Mouse (Mus musculus) heart, adult 8-10 months (tissue): ENCODE data around the gene Olfr1082. TPM values are rescaled to one million over a fixed set of nuclear protein-coding genes. Genes with fewer than 3 reads are reported as not detected.
"Not testable (repeated sequence)": the region's sequence is repeated elsewhere in the genome, so short reads cannot be mapped to it uniquely, and the experiment has no call there.

Source experiments
- DNase-seq: peaks from one replicate; pipeline ENCODE4 v3.0.0; 2022; ENCODE audit warnings: low spot score
- total RNA-seq, 4 experiments: library from RNA; stranded (reverse); gene quantifications; 2 replicates each; pipeline ENCODE4 v1.2.4; 2022

The Olfr1082 gene
- not detected for total RNA-seq

GRCm38 (mm10) chr2:86598866-86599265, at the start of gene Olfr1082:
Olfr1082 (minus strand) TSS chr2:86598966.
- DNase-seq: not testable (repeated sequence)

DNA sequence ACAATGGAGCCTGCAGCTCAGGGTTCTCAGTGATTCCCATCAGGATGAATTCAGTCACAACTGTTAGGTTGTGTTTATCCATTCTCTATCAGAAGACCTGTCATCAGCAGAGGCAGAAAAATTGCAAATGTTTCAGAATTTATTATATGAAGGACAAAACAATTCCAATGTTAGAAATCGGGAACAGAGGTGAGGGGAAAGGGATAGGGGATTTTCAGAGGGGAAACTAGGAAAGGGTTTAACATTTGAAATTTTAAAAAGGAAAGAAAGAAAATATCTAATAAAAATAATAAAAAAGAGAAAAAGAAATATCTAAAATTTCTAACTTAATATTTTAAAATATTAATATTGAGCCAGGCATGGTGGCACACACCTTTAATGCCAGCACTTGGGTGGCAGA, 40.9 kb upstream of the Olfr1082 start, which contains the start of gene Olfr1084:
TSS of gene Olfr1084 (minus strand) at position 101 of the 400 bp plus-strand sequence.
- not testable (repeated sequence) for DNase-seq

DNA sequence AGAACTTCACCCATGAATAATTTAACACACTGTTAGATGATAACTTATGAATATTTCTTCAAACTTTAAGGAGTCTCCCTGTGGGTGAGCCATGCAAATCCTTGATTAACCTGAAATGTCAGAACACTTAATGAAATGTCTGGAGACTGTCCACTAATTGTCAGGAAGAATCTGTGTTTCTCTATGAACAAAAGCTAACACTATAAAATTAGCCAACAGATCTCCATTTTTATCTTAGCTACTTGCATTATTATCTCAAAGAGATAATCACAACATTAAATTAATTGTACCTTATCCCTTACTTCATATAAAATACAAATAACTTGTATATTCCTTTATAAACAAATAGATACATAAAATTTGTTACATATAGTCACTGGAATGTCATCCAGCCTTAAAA, 40.6 kb downstream of the Olfr1082 start, which contains the start of gene Olfr1080:
TSS of gene Olfr1080 (minus strand) at position 101 of the 400 bp plus-strand sequence.
- not testable (repeated sequence) for DNase-seq

Other genes starting within 250 kb of the Olfr1082 start
- not detected for gene Olfr1055, start 248.7 kb downstream of the Olfr1082 start, total RNA-seq
- gene Olfr1056, start 236.5 kb downstream of the Olfr1082 start, total RNA-seq: not detected
- not detected for gene Olfr1057, start 220.6 kb downstream of the Olfr1082 start, total RNA-seq
- not detected for gene Olfr1058, start 210.4 kb downstream of the Olfr1082 start, total RNA-seq
- gene Olfr1061, start 184.9 kb downstream of the Olfr1082 start, total RNA-seq: not detected
- not detected for gene Olfr1062, start 172.2 kb downstream of the Olfr1082 start, total RNA-seq
- not detected for gene Olfr1065, start 148.4 kb downstream of the Olfr1082 start, total RNA-seq
- gene Olfr1066, start 142.7 kb downstream of the Olfr1082 start, total RNA-seq: not detected
- not detected for gene Olfr228, start 111.6 kb downstream of the Olfr1082 start, total RNA-seq
- not detected for gene Olfr1076, start 90.5 kb downstream of the Olfr1082 start, total RNA-seq
- not detected for gene Olfr1079, start 56.5 kb downstream of the Olfr1082 start, total RNA-seq
- gene Olfr1080, start 40.7 kb downstream of the Olfr1082 start, total RNA-seq: not detected
- not detected for gene Olfr1084, start 40.8 kb upstream of the Olfr1082 start, total RNA-seq
- gene Olfr1085, start 63.1 kb upstream of the Olfr1082 start, total RNA-seq: not detected
- gene Olfr1086, start 81.1 kb upstream of the Olfr1082 start, total RNA-seq: not detected
- gene Olfr1087, start 99.4 kb upstream of the Olfr1082 start, total RNA-seq: not detected
- gene Olfr1089, start 134.7 kb upstream of the Olfr1082 start, total RNA-seq: not detected
- not detected for gene Olfr1090, start 160.0 kb upstream of the Olfr1082 start, total RNA-seq
- not detected for gene Olfr1093, start 183.5 kb upstream of the Olfr1082 start, total RNA-seq
- gene Olfr141, start 211.1 kb upstream of the Olfr1082 start, total RNA-seq: not detected
- gene Olfr1094, start 225.7 kb upstream of the Olfr1082 start, total RNA-seq: not detected